Mouse (Mus musculus): ENCODE measurements around the gene Fgfr1op. TPM values are rescaled to one million over a fixed set of nuclear protein-coding genes. Genes with fewer than 3 reads are reported as not detected.
"Not testable (repeated sequence)": the region's sequence is repeated elsewhere in the genome, so short reads cannot be mapped to it uniquely, and the experiment has no call there.

Fgfr1op gene
- polyA plus RNA-seq (2012; ENCODE audit: insufficient read depth, insufficient read length, low replicate concordance, missing spikeins), result not detected in 2 replicates

DNA sequence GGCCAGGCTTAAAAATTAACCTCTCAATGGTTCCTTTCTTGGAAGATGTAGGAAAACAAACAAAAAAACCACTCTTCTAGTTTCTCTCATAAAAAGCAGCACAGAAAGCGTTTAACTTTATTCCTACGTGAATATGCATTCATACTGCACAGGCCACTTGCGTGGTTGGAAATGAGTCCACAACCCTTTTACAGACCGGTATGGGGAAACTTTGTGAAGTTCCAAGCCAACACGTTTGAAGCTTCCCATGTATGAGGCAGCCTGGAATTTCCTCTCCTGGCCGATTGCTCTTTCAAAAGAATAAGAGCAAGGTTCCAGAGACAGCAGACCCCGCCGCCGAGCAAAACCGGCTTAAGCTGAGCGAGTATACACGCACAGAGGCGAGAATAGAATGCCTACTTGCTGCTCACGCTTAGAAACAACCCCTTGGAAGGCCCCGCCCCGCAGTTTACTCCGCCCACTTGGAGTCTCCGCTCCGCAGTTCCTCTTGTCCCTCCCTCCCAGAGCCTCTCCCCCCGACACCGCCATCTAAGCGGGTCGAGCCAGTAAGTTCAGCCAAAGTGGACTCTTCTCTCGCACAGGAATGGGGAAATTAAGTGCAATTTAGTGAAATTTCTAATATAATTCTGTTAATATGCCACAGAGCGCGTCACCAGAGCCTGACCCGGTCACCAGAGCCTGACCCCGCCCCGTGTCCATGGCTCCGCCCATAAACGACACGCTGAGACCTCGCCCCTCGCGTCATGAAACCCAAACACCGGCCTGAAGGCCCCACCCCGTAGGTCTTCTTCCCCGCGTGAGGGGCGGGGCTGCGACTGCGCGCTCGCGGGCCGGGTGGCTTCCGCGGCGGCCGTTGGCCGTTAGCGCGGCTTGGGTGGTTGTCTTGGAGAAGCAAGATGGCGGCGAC lies at the start of gene Fgfr1op:
Gene Fgfr1op (plus strand): TSS at position 801 of the 907 bp plus-strand sequence.
- H3K4me3 ChIP-seq (ENCODE audit: insufficient read depth, low read depth, low read length), result peak within 1 kb of the TSS; percentile 68
- WGBS, result under 1% methylated on average over 22 of the region's 55 CpGs
- H3K27ac ChIP-seq (ENCODE audit: insufficient read depth, low read depth, low read length); H3K4me1 ChIP-seq (ENCODE audit: control insufficient read depth, insufficient read depth, low read length): not testable (repeated sequence)

DNA sequence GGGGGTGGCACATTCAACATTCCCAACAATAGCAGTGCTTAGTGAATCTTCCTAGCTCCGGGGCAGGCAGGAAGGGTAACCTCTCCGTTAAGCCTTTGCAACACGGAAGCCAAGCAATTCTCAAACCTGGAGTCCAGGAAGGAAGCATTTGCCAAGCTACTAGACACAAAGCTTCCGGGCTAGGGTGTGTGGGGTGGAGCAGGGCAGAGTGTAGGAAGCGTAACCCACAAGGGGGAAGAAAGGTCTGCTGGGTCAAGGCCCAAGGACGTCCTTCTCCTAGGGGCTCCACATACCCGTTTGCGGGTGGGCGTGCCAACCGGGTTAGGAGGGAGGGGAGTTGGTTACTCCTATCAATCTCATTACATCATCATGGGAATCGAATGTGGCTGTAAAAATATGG lies 48.9 kb upstream of the Fgfr1op start:
- H3K4me1 ChIP-seq (ENCODE audit: control insufficient read depth, insufficient read depth, low read length); H3K4me3 ChIP-seq (ENCODE audit: insufficient read depth, low read depth, low read length); H3K27ac ChIP-seq (ENCODE audit: insufficient read depth, low read depth, low read length): not testable (repeated sequence)
- 71% methylated on average over 7 of the region's 11 CpGs for WGBS

DNA sequence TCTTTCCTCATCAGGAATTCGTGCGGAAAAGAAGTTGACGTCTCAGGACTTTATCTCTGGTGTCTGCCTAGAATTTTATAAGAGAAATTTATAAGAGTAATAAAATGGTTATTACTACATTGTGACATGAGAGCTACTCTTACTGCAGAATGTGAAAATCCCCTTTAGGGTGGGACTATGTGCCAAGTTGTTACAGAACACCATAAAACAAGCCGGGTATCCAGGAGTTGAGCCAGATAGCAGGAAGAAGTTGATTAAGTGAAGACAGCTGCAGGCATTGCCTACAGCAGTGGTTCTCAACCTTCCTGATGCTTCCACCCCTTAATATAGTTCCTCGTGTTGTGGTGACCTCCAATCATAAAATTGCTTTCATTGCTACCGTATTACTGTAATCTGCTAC lies 48.4 kb upstream of the Fgfr1op start:
- not testable (repeated sequence) for H3K4me3 ChIP-seq (ENCODE audit: insufficient read depth, low read depth, low read length); H3K4me1 ChIP-seq (ENCODE audit: control insufficient read depth, insufficient read depth, low read length); H3K27ac ChIP-seq (ENCODE audit: insufficient read depth, low read depth, low read length)
- WGBS, result no CpG with 5 or more reads among the region's 6 CpGs

DNA sequence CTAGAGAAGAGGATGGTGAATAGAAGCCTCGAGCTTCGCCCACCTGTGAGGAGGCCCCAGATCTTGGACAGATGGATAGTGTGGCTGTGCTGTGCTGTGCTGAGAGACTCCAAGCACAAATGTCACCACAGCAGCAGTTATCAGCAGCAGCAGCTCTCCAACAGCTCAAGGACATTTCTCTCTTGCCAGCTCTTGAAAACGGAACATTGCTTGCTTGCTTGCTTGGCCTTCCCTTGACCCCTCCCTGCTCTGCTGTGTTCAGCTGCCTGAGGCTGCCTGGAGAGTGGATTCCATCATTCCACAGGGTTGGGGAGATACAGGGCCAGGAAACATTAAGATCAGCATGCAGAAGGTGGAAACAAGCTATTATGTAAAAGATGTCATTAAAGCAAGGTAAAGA lies 42.3 kb upstream of the Fgfr1op start:
- not testable (repeated sequence) for H3K4me1 ChIP-seq (ENCODE audit: control insufficient read depth, insufficient read depth, low read length); H3K4me3 ChIP-seq (ENCODE audit: insufficient read depth, low read depth, low read length); H3K27ac ChIP-seq (ENCODE audit: insufficient read depth, low read depth, low read length)
- no CpG with 5 or more reads among the region's 3 CpGs for WGBS

DNA sequence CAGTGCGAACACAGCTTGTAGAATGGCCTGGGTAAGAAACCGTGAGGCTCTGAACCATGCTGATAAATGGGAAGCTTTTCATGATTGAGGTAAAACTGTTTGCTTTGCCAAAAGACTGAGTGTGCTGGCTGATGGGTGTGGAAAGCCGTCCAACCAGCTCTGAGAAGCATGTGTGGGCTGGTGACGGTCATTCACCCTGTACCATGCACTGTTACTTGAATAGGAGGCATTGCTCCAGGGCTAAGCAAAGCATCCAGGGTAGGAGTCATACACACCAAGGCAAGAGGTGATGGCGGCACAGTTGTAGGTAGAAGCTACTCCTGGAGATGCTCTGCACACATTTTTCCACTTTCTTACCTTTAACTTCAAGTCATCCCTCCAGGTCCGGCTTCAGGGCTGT lies 40.7 kb upstream of the Fgfr1op start:
- WGBS, result 85% methylated on average over 2 of the region's 6 CpGs
- H3K4me1 ChIP-seq (ENCODE audit: control insufficient read depth, insufficient read depth, low read length); H3K4me3 ChIP-seq (ENCODE audit: insufficient read depth, low read depth, low read length); H3K27ac ChIP-seq (ENCODE audit: insufficient read depth, low read depth, low read length): not testable (repeated sequence)

DNA sequence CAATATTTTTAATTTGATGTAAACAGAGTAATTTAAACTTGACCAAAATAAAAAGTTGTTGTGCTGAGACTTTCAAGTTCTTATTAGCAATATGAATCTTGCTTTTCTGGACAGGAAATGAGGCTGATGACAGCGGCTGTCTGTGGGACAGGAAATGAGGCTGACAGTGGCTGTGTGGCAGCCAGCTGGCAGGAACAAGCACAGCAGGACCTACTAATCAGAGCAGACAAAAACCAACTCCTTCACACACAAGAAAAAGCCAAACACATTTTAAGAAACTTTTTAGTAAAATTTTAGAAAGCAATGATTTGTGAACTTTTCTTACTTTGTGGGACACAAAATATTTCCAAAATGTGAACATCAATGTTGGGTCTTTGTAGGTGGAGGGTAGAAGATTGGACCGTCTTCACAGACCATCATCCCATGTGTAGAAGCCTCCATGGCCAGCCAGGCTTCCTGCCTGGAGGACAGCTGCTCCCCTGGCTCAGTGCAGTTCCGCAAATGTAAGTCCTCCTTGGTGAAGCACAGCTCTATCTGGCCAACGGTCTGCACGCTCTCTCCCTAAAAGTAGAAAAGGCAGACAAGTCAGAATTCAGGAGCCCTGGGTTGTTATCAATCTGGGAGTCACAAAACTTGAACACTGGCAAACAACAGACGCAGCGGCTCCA lies 36.8 kb upstream of the Fgfr1op start:
- H3K4me3 ChIP-seq (ENCODE audit: insufficient read depth, low read depth, low read length); H3K27ac ChIP-seq (ENCODE audit: insufficient read depth, low read depth, low read length); H3K4me1 ChIP-seq (ENCODE audit: control insufficient read depth, insufficient read depth, low read length): not testable (repeated sequence)
- 83% methylated on average over 2 of the region's 7 CpGs for WGBS

DNA sequence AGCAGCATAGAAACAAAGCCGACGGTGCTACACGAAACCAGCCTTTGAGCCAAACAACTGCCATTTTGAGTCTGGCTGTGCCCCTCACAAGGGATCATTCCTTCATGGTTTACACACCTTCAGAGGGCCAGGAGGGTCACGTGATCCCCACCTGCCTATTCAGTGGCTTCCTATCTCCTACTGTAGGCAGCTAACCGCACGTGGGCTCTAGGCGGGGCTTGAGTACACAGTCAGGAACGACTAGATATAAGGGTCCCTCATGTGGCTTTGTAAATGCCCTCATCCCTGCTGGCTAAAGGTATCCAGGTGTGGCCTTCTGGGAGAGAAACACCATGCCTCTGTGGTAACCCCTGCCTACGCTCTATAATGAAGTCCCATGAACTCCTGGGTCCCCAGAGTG lies 35.7 kb upstream of the Fgfr1op start:
- H3K4me1 ChIP-seq (ENCODE audit: control insufficient read depth, insufficient read depth, low read length); H3K4me3 ChIP-seq (ENCODE audit: insufficient read depth, low read depth, low read length); H3K27ac ChIP-seq (ENCODE audit: insufficient read depth, low read depth, low read length): not testable (repeated sequence)
- WGBS, result 93% methylated on average over 9 of the region's 9 CpGs

DNA sequence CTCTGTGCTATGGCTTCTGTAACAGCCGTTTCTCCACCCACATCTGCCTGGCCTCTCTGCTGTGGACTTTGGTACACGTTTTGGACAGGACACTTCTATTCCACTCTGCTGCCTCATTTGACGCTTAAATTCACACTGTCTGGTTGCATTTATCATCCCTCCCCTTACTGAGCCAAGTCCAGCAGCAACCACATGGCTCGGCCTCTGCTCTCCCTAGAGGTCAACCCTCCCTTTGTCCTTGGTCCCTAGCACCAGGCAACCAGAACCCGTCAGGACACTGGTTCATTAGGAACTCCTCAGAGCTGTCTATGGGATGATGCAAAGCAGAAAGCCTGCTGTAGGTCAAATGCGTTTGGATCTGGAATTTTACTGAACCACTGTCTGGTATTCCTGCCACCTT lies 34.5 kb upstream of the Fgfr1op start:
- H3K27ac ChIP-seq (ENCODE audit: insufficient read depth, low read depth, low read length); H3K4me3 ChIP-seq (ENCODE audit: insufficient read depth, low read depth, low read length); H3K4me1 ChIP-seq (ENCODE audit: control insufficient read depth, insufficient read depth, low read length): not testable (repeated sequence)
- WGBS, result no CpG with 5 or more reads among the region's 6 CpGs

DNA sequence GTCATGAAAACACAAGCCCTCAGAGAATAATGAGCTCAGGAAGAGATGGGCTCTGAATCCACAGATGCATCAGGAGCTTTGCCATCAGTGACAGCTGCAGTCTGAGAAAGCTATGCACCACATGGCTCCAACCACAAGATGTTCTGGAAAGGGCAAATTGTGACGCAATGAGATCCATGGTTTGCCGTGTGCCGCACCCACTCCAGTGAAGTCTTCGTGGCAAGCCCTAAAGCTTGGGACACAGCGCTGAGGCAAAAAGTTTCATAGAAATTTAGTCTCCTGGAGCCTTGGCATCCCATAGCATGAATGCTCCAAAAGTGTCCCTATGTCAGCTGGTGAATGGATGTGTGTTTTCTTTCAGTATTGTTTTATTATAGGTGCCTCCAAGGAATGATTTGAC lies 27.2 kb upstream of the Fgfr1op start:
- 95% methylated on average over 5 of the region's 5 CpGs for WGBS
- H3K27ac ChIP-seq (ENCODE audit: insufficient read depth, low read depth, low read length), result not testable (repeated sequence)

DNA sequence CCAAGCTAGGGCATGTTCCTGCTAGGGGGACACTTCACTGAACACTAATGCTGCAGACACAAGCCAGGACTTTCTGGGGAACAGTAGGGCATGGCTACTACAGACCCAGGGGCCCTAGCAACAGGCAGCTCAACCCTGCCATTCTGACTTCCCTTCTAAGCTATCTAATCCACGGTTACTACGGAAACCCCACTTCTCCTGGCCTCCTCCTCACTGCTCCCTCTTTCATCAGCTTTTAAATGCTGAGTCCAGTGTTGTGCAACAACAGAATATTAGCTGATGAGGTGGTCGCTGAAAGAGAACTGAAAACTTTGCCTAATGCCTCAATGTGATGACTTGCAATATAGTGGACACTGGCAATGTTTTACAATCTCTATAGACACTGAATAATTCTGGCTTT lies 25.1 kb upstream of the Fgfr1op start:
- H3K27ac ChIP-seq (ENCODE audit: insufficient read depth, low read depth, low read length); H3K4me1 ChIP-seq (ENCODE audit: control insufficient read depth, insufficient read depth, low read length): not testable (repeated sequence)
- 46% methylated on average over 3 of the region's 3 CpGs for WGBS

More for the DNA sequence above, 27.2 kb upstream of the Fgfr1op start:
- not testable (repeated sequence) for H3K4me1 ChIP-seq (ENCODE audit: control insufficient read depth, insufficient read depth, low read length); H3K4me3 ChIP-seq (ENCODE audit: insufficient read depth, low read depth, low read length)

DNA sequence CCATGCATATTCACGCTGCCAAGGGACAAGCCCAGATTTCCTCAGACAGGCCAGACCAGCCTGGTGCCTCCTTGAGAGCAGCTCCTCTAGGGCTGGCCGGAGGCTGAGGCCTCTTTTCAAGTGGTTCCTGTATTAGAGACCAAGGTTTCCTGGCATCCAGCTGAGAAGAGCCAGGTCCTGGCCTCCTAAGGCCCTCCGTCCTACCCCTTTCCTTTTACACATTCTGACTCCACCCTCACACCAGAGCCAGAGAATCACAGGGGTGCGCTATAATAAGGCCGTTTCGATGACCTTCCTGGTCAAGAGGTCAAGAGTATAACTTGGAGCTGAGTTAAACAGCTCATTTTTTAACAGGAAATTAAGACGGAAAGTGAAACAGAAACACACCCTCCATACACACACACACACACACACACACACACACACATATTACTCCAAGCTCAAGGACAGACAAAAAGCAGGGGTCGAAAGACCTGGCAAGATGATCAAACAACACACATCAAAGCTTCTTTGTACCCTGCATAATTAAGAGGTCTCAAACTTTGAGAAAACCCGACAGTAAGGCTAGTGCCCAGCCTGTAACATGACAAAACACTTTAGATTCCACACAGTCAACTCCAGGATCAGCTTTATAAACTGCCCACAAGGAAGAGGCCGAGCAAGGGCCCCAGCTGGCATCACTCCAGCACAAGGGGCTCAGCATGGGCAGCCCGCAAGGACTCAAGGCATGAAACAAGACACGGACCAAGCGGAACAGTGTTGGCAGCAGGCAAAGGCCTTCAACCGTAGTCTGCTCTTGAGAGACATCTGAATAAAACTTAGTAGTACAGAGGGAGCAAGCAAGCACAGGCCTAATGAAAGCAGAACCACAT lies 21.3 kb upstream of the Fgfr1op start:
- not testable (repeated sequence) for H3K27ac ChIP-seq (ENCODE audit: insufficient read depth, low read depth, low read length); H3K4me1 ChIP-seq (ENCODE audit: control insufficient read depth, insufficient read depth, low read length); H3K4me3 ChIP-seq (ENCODE audit: insufficient read depth, low read depth, low read length)
- 64% methylated on average over 14 of the region's 14 CpGs for WGBS

More for the DNA sequence above, 25.1 kb upstream of the Fgfr1op start:
- H3K4me3 ChIP-seq (ENCODE audit: insufficient read depth, low read depth, low read length), result not testable (repeated sequence)

DNA sequence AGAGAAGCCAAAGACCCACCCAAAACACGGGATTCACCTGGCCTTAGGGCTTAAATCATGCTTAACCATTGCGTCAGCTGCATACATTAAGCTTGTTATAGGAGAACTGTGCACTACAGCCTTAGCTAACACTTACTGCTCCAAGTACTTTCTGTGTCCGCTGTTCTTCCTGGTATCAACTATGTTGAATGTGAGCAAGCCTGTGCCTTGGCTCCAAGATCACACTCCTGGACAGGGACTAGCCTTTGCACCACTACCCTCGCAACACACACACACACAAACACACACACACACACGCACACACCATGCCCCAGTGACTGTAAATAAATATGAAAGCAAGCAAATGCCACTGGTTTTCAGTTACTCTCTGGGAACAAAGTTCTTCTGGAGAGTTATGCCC lies 18.4 kb upstream of the Fgfr1op start:
- H3K4me1 ChIP-seq (ENCODE audit: control insufficient read depth, insufficient read depth, low read length); H3K27ac ChIP-seq (ENCODE audit: insufficient read depth, low read depth, low read length): not testable (repeated sequence)
- peak overlapping the region; percentile 23; the same call in 1 of the 2 replicates for H3K4me3 ChIP-seq (ENCODE audit: insufficient read depth, low read depth, low read length)
- 18% methylated on average over 5 of the region's 5 CpGs for WGBS

DNA sequence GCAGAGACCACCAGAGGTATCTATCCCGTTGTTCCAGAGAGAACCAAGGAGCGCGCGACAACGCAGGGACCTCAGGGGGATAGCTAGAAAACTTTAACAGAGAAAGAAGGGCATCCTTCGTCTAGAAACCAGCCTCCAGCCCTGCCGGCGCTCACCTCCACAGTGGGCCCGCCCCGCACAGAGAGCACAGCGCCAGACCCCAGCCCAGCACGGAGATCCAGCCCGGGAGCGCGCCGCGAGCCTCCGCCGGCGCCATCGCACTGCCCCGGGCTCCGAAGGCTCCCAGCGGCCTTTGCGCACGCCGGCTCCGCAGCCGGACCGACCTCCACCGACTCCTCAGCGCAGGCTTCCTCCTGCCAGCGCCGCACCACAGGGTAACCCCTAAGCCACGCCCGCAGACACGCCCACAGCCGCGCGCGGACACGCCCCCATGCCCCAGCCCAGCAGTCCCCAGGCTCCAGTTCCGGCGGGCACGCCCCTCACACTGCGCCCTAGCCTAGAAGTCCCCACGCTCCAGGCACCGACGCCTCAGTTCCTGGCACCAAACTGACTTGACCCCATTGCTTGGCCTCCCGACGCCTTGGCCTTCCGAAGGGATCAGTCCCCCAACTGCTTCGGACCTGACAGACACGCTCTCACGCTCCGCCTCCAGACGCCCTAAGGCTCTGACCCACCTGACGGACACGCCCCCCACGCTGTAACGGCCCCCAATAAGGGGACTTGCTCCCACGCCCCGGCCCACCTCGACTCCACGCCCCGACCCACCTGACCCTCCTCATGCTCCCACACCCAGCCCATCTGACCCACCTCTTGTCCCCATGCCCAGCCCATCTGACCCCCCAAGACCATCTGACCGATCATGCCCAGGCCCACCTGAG lies 17.6 kb upstream of the Fgfr1op start, which contains the start of the genes Gm49673 and Rnaset2a:
Gene Gm49673 (minus strand): TSS at position 350 of the 878 bp plus-strand sequence.
Gene Rnaset2a (minus strand): TSS at position 659 of the 878 bp plus-strand sequence.
- H3K27ac ChIP-seq (ENCODE audit: insufficient read depth, low read depth, low read length); H3K4me1 ChIP-seq (ENCODE audit: control insufficient read depth, insufficient read depth, low read length): not testable (repeated sequence)
- peak within 1 kb of the TSS; percentile 65 for H3K4me3 ChIP-seq (ENCODE audit: insufficient read depth, low read depth, low read length)
- WGBS, result 2% methylated on average over 56 of the region's 67 CpGs
